Mouse (Mus musculus): Measurements from ENCODE around the gene Gpx6. TPM values are rescaled to one million over a fixed set of nuclear protein-coding genes. Genes with fewer than 3 reads are reported as not detected.

Gene Gpx6
- total RNA-seq, 2 experiments from 2014 or later, result not detected

DNA sequence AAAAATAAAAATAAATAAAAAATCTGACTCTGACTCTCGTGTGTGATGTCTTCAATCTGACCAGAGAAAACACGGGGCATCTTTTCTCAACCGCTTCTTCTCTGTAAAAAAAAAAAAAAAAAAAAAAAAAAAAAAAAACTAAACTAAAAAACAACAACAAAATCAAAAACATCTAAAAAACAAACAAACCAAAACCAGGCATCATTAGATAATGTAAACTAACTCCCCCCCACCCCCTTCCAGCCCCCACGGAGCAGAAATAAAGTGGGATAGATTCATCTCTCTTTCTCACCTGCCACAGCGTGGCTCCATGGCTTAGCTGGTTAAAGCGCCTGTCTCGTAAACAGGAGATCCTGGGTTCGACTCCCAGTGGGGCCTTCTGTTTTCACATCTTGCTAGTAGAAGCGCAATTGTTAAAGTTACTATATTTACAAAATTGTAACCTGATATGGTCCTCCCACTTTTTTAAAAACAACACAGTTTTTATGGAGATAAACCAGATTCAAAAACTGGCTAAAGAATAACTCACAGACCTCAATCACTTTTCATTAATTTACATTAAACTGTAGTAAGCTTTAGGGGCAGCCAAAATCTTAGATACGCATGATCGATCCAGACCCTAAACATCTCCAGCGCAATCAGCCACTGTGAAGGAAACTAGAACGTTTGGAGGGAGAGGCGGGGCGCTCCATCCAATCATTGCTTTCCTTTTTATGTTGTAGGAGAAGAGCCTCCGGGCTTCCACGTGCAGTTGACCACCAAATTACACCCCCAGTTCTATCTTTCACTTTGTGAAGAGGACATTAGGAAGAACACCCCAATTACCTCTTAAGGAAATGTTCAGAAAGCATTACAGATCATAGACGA lies 10.8 kb downstream of the Gpx6 start:
- peak; percentile 69 to 87 for DNase-seq (ENCODE audit: low spot score in 2 of 2)

DNA sequence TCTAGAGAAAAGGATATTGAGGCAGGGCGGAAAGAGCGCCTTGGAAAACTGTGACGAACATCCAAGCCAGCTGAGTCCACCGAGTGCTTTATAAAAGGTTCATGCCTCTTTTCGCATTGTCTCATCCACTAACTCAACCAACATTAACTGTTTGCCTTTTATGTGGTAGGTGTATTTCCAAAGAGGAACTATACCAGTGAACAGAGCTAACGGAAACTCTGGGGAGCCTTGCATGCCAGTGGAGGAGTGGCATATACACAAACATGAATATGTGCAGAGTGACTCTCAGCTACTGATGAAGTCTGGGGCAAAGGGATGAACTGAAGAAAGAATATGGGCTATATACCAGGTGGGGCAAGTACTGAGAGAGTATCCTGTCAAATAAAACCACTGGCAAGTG lies 11.5 kb downstream of the Gpx6 start:
- DNase-seq (ENCODE audit: low spot score in 2 of 2), result no peak

- DNase-seq (ENCODE audit: low spot score in 2 of 2), result peak in 1 of 2 experiments; percentile 24
Measured at GRCm38 (mm10) chr13:21326191-21326590, 14.3 kb downstream of the Gpx6 start.

GRCm38 (mm10) chr13:21326657-21327211 lies 14.8 kb downstream of the Gpx6 start:
- peak; percentile 66 to 89 for DNase-seq (ENCODE audit: low spot score in 2 of 2)

DNA sequence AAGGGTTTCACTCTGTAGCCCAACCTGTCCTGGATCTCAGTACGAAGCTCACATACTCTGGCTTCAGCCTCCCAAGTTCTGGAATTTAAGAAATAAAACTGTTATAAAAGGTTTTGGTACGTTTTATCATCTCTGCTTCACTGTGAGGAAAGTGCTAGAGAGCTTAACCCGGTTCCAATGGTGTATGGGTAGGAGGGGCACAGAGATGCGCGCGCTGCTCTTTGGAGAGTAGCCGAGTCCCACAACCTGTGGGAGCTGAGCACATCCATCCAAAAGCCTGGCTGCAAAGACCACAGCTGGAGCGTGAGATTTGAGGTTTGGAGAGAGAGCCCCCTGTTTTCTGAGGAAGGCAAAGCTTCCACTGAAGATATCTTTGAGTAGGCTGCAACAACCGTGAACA lies 15.5 kb downstream of the Gpx6 start:
- no peak for DNase-seq (ENCODE audit: low spot score in 2 of 2)

DNA sequence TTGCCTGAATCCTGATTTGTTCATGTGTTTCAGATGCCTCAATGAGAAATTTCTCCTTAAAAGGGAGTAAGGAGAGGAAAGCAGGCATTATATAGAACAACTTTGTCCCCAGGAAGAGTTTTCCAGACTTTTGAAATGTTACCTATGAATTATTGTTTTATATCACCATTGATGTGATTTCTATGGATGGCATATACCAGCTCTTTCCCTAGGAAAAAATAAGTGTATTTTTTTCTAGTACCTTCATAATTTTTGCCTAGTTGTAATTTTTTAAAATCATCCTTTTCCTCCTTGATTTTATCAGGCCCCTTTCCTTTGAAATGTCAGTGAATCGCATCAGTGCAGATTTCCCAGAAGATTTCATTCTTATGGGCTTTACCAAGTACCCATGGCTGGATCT lies 34.7 kb downstream of the Gpx6 start, which contains the start of gene Olfr1367:
Gene Olfr1367 (plus strand): TSS at position 301 of the 400 bp plus-strand sequence.
- DNase-seq (ENCODE audit: low spot score in 2 of 2), result no peak

GRCm38 (mm10) chr13:21350593-21350992 lies 38.7 kb downstream of the Gpx6 start:
- no peak for DNase-seq (ENCODE audit: low spot score in 2 of 2)

GRCm38 (mm10) chr13:21362621-21363248 lies 50.8 kb downstream of the Gpx6 start, which contains the start of gene Zscan12:
Gene Zscan12 (plus strand): TSS chr13:21362820.
- DNase-seq (ENCODE audit: low spot score in 2 of 2), result peak; percentile 90 to 94

- DNase-seq (ENCODE audit: low spot score in 2 of 2), result no peak
Measured at GRCm38 (mm10) chr13:21363719-21364118, 51.8 kb downstream of the Gpx6 start.

DNA sequence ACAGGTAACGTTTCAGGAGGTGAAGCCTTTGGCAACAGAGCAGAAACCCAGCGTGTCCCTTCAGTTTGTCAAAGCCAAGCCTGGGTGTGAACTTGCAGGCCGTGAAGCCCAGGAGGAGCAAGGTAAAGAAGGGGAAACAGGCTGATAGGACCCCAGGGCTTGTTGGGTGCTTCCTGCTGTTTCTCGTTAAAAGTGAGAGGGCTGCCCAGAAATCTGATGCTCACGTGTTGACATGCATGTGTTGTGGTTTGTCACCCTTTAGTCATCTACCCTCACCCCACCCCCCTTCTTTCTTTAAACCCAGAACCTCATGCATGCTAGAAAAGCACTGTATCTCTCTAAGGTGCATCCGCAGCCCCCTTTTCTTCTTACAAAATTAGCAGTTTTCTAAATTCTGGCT lies 54.7 kb downstream of the Gpx6 start:
- no peak for DNase-seq (ENCODE audit: low spot score in 2 of 2)

Other genes starting within 250 kb of the Gpx6 start
- not detected for gene Olfr1370, start 237.2 kb upstream of the Gpx6 start, total RNA-seq (2021)
- not detected for gene Olfr1369-ps1, start 200.6 kb upstream of the Gpx6 start, total RNA-seq (2021)
- not detected for gene Olfr263, start 182.5 kb upstream of the Gpx6 start, total RNA-seq (2021)
- gene Olfr1368, start 166.3 kb upstream of the Gpx6 start, total RNA-seq (2021), result not detected
- 10 to 100 TPM; 42.0 to 45.1 TPM for gene Trim27, start 132.7 kb upstream of the Gpx6 start, total RNA-seq (2021)
- not detected for gene Gpx5, start 19.4 kb upstream of the Gpx6 start, total RNA-seq (2021)
- not detected for gene Olfr1367, start 34.8 kb downstream of the Gpx6 start, total RNA-seq (2021)
- 1 to 10 TPM; 8.6 TPM for gene Zscan12, start 50.7 kb downstream of the Gpx6 start, total RNA-seq (2021)
- gene Zkscan3, start 90.6 kb downstream of the Gpx6 start, total RNA-seq (2021), result 10 to 100 TPM; 36.9 to 41.3 TPM
- gene Pgbd1, start 128.9 kb downstream of the Gpx6 start, total RNA-seq (2021), result 1 to 10 TPM; 1.1 to 1.6 TPM
- 10 to 100 TPM; 54.4 to 55.9 TPM for gene Zscan26, start 141.6 kb downstream of the Gpx6 start, total RNA-seq (2021)
- gene Nkapl, start 156.4 kb downstream of the Gpx6 start, total RNA-seq (2021), result under 1 TPM; 0.57 to 0.96 TPM
- 1 to 10 TPM; 5.9 to 6.6 TPM for gene Zkscan4, start 166.8 kb downstream of the Gpx6 start, total RNA-seq (2021)
- gene Gm10065, start 167.3 kb downstream of the Gpx6 start, total RNA-seq (2021), result not detected
- gene AK157302, start 183.1 kb downstream of the Gpx6 start, total RNA-seq (2021), result 10 to 100 TPM; 20.5 to 23.0 TPM
- gene Gm11273, start 189.3 kb downstream of the Gpx6 start, total RNA-seq (2021), result 10 to 100 TPM; 56.7 to 70.9 TPM
- gene Zkscan8, start 219.0 kb downstream of the Gpx6 start, total RNA-seq (2021), result 10 to 100 TPM; 16.8 to 18.7 TPM
- not detected for gene Olfr1366, start 230.7 kb downstream of the Gpx6 start, total RNA-seq (2021)
- not detected for gene Olfr1535, start 247.8 kb downstream of the Gpx6 start, total RNA-seq (2021)

All from layer of hippocampus, adult 18-20 months (tissue).